Mouse (Mus musculus): ENCODE measurements at regions not wholly inside any gene's neighbourhood (a gene's known extent, or its start where the extent isn't known, plus 50 kb on each side); places are given as distances from the start of the nearest gene placed in this dataset.

GRCm38 (mm10) chr1:35587900-35588299 is 480.3 kb upstream of the Hs6st1 start:
- no peak for TF ChIP-seq POLR2A (IDR thresholded peaks at IDR 0.05; ENCODE audit: insufficient read length, low read depth)
- no peak for TF ChIP-seq MAX (IDR thresholded peaks at IDR 0.05; ENCODE audit: low read depth)
- TF ChIP-seq MYOD1 (IDR thresholded peaks at IDR 0.05; ENCODE audit: control insufficient read depth in 1 of 3, insufficient read length in 2 of 3, low read depth in 2 of 3) = no peak
- TF ChIP-seq POLR2AphosphoS2 (IDR thresholded peaks at IDR 0.05; ENCODE audit: insufficient read length, low read depth) = no peak
- TF ChIP-seq TCF12 (IDR thresholded peaks at IDR 0.05; ENCODE audit: insufficient read depth, poor library complexity, severe bottlenecking) = no peak
- no peak for TF ChIP-seq E2F4 (IDR thresholded peaks at IDR 0.05; ENCODE audit: insufficient read depth)
- no peak for TF ChIP-seq TCF3 (IDR thresholded peaks at IDR 0.05; ENCODE audit: insufficient read length, low read depth)
- no peak for TF ChIP-seq CEBPB (IDR thresholded peaks at IDR 0.05; ENCODE audit: insufficient read depth, poor library complexity, severe bottlenecking)
- no peak for TF ChIP-seq USF1 (IDR thresholded peaks at IDR 0.05; ENCODE audit: low read depth)
- TF ChIP-seq MYOG (IDR thresholded peaks at IDR 0.05; ENCODE audit: control insufficient read depth in 1 of 3, insufficient read depth in 1 of 3, insufficient read length in 2 of 3, low read depth in 2 of 3) = no peak
- TF ChIP-seq SRF (IDR thresholded peaks at IDR 0.05; ENCODE audit: control insufficient read depth, insufficient read length, low read depth) = no peak
- no peak for TF ChIP-seq REST (IDR thresholded peaks at IDR 0.05; ENCODE audit: insufficient read depth, insufficient read length)
